ENCODE assay signal across 12 mouse cellular contexts in the genomic region with DNA sequence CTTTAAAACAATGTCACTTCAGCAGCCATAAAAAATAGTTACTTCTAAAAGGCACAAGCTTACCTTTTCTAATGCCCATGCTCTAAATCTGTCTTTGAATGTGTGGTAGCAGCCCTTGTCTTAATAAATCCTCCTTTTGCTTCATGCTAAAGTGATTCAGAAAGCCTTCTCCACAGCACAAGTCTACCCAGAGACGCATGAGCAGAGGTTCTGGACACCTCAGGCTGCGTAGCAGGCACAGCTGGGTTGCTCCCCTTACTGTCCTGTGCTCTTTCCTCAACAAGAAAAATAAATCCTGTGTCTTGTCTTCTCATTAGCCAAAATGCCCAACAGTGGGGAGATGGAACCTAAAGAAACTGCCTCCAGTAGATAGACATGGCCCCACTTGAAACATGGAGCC.
DNase-seq lines count a peak whose midpoint lies in the region.
"Had no signal": no experiment of that assay in that cellular context is flagged by ENCODE, and none has a peak within 500 bp of the region (broad histone marks: within the 10 kb centered on the region; RNA-seq: fewer than 3 reads in every experiment).

No protein-coding gene starts in this region.

- peak; percentile 44 for DNase-seq in adrenal gland, adult 2 months
- no peak for DNase-seq in adrenal gland, adult 8-10 months
- peak; percentile 20 for DNase-seq in adrenal gland, postnatal 14 days
- DNase-seq in adrenal gland, postnatal 36 days: peak; percentile 38
- no peak for DNase-seq in adipocyte (ENCODE audit: low spot score)
- DNase-seq in urinary bladder, postnatal 36 days (ENCODE audit: low spot score in 2 of 2): no peak
- DNase-seq: cerebellum, adult 11-12 months; cerebellum, adult 2 months; cerebellum, adult 9-10 months; cerebellum, postnatal 10 days; cerebellum, postnatal 25 days; forebrain, postnatal 0 days had no signal

Comparison
In these comparisons a context has a peak if more than half of its experiments do, and no peak if none do; other contexts are left out.
1. DNase-seq: peak in adrenal gland, adult 2 months (single experiment), adrenal gland, postnatal 14 days (single experiment) and adrenal gland, postnatal 36 days (2 of 2); none in adrenal gland, adult 8-10 months (single experiment), adipocyte (single experiment) and urinary bladder, postnatal 36 days (0 of 2).